Mouse (Mus musculus) testis, postnatal 10 days (tissue): ENCODE data around the gene Tmem199.

Experiments
- DNase-seq: peaks from one replicate; pipeline ENCODE4 v3.0.0; 2021; ENCODE audit warnings: low spot score

The Tmem199 gene

DNA sequence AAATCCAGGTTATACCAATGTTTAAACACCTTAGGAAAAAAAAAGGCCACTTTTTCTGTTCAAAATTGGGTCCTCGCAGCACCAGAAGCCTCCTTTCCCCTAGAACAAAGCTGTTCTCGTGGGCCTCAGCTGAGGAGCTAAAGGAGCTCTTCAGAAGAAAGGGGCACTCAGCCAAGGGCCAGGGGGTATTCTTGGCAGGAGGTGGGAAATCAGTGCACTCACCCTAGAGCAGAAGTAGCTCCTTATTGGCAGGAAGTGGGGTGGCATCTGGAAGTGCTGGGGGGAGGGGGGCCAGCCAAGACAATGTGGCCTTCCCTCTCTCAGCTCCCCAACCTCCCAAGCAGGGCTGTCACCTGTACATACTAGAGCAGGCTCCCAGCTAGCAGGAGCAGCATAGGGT lies 12.9 kb upstream of the Tmem199 start:
- DNase-seq = no peak

DNA sequence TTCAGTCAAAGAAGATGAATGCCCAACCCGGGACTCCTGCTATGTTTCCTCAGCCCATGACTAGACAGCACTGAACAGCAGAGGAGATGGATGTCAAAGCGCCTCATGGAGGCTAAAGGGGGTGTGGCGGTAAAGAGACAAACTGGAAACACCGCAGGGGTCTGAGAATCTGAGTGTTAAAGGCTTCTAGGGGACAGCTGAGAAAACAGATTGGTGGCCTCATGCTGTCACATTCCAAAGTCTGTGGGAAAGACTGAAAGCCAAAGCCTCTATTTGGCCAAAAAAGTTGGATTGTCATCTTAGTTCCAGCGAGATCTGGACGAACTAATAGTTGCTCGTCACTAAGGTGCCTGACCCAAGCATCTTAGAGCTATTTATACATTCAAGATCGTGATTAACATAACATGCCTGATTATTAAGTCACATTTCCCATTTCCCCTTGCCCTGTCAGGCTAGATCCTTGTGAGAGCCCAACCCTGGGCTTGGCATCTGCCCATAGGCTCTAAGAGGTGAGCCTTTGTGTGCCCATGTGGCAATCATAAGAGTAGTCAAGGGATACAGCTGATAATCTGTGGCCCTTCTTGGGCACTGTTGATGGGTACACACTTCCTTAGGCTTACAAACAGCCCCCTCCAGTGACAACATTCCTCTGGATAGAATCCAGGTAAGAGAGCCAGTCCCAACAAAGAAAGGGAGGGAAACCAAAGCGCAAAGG lies 11.4 kb upstream of the Tmem199 start:
- no peak for DNase-seq

DNA sequence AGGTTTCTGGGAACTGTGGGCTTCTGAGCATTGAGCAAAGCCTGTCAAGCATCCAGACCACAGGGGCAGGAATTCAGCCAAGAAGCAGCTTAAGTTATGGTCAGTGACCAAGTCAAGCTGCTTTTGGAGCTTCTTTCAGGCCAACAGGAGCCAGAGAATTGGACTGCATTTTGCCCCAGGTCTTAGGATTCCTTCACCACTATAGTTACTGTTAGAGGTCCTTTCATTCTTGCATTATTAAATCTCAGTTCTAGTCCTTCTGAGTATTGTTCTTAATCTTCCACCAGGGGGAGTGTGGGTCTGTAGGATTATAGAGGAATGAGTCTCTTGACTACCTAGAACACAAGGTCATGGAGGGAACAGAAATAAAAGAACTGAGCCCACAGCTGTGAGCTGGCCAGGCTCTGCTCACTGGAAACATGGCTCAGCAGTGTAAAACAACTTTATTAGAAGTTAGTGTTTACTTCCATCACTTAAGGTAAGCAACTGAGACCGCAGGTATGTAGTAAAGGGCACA lies 10.6 kb upstream of the Tmem199 start:
- no peak for DNase-seq

DNA sequence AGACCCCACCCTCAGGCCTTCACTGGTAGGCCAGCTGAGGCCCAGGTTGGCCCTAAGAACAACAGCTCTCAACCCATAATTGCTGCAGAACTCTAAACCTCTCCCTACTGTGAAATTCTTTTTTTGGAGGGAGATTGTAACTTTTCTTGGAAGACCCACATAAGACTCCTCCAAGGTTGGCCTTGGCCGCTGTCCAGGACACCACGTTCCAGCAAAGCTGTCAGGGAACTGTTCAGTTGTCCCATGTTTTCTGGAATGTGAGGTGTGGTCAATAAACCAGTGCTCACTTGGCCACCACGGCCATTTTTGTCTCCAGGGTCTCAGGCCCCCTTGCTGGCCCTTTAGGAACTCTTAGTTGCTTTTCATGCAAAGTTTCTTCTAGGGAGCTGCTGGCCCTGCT lies 9.9 kb upstream of the Tmem199 start:
- DNase-seq = peak; percentile 81

DNA sequence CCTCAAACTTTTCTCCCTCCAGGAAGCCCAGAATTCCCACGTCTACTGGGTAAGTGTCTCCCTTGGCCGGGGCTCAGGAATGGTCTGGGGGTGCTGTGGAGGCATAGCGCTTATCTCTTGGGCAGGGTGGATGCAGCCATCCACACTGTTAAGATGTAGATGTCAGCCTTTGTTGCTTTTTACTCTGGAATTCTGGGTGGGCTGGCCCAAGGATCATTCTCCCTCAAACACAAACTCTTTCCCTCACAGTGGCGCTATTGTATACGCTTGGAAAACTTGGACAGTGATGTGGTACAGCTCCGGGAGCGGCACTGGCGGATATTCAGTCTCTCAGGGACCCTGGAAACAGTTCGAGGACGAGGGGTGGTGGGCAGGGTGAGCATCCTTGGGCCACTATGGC lies 7.0 kb upstream of the Tmem199 start:
- peak; percentile 34 for DNase-seq

DNA sequence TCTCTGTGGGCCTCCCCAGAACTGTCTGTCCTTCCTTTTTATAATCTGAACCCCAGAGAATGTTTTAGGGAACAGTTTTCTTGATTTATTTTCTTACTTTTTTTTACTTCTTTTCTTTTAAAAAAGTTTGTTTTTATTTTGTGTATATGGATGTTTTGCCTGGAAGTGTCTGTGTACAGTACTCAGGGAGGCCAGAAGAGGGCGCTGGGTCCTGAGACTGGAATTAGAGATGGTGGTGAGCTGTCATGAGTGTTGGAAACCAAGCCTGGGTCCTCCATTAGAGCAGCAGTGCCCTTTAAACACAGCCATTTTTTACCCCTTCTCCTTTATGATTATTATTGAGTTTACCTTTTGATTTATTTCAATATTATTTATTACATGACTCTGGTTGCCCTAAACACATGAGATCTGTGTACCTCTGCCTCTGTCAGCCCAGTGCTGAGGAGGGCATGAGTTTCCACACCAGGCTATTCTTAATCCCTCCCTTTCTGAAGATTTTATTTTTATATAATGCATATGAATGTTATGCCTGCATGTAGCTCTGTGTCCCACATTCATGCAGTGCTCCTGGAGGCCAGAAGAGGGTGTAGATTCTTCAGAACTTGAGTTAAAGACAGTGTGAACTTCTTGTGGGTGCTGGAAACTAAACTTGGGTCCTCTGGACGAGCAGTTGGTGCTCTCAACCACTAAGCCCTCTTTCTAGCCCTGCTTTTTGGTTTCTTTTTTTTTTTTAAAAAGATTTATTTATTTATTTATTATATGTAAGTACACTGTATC lies 3.8 kb upstream of the Tmem199 start:
- DNase-seq = no peak

DNA sequence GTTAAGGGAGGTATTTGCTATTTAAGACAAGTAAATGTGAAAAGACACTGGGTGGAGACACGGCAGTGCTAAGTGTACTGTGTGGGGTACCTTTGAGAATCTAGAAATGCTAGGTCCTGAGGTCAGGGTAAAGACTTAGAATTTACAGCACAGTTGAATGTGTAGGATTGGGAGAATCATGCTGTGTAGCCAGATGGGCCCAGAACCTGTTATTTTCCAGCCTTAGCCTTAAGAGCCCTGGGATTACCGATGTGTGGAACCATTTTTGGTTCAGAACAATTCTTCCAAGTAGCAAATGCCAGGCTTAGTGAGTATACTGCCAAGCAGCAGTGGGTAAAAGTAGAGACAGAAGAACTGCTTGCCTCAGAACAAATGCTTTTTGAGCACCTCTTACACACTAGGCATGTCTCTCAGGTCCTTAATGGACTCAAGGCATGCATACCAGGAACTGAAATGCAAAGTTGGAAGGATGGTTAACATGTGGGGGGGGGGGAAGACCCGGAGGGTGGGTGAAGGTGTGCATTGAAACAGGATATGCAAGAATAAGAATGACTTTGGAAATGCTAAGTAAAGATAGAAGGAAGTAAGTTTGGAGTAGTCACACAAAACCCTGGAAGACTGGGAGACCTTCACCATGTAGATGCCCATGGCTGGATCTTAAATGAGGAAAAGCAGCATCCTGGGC lies 1.3 kb upstream of the Tmem199 start:
- no peak for DNase-seq

DNA sequence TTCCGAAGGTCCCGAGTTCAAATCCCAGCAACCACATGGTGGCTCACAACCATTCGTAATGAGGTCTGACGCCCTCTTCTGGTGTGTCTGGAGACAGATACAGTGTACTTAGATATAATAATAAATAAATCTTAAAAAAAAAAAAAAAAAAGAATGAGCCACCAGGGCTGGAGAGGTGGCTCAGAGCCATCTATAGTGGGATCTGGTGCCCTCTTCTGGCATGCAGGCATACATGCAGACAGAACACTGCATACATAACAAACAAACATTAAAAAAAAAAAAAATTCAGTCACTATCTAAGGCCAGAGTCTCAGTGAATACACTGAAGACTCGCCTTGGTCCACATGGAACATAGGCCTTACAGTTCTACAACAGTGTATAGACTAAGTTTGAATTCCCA lies 2.8 kb downstream of the Tmem199 start:
- no peak for DNase-seq

DNA sequence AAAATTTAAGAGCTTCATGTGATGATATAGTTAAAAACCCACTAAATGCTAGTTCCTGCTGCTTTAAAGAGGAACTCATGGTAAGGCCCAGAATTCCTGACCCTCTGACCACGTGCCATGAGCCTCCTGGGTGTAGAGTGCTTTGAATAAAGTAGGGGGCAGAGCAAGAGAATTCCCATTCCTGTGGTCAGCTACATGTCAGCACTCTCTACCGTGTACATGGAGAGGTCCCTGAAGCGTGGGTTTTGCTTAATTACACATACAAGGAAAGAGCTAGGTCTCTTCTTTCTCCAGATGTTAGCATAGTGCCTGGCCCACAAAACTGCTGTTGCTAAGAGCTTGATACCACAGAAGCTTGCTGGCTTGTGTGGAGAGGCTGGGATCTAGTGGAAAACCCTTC lies 6.5 kb downstream of the Tmem199 start:
- DNase-seq = no peak

DNA sequence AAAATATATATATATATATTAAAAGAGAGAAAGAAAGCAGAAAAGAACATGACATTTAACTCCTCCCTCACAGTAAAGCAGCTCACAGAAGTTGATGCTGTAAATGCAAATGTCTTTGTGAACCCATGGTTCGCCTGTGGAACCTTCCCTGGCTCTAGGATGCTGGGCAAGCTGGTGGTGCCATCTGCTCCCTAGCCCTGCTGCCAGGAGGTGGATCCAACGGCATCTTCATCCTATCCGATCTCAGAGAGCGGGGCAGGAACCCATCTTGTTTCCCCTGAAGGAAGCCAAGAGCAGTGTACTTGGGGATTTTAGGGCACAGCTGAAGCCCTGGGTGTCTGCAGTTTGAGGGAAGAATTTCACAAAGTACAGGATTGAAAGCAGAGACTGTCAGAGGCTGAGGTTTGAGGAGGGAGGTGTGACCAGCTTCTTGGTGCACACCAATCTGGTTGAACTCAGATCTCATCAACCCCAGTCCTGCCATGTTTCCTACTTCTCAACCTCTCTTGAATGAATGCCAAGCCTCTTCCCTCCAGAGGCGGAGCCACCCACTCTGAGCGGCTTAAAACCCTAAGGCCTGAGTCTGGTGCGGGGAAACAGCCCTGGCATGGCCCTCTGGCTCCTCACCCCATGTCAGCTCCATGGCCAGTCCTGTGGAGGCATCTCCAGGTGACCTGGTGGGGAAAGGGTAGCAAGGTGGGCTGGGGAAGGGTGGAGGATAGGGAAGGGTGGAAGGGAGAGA lies 8.9 kb downstream of the Tmem199 start, which contains the start of gene Sebox:
Gene Sebox, plus strand, starts transcription at position 539 of the 742 bp plus-strand sequence.
- no peak for DNase-seq

DNA sequence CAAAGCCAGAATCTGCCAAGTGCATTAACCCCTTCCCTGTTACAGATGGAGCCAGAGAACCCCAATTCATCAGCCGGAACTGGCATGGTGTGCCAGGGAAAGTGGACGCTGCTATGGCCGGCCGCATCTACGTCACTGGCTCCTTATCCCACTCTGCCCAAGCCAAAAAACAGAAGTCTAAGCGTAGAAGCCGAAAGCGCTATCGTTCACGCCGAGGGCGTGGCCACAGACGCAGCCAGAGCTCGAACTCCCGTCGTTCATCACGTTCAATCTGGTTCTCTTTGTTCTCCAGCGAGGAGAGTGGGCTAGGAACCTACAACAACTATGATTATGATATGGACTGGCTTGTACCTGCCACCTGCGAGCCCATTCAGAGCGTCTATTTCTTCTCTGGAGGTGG lies 10.4 kb downstream of the Tmem199 start:
- DNase-seq = no peak

DNA sequence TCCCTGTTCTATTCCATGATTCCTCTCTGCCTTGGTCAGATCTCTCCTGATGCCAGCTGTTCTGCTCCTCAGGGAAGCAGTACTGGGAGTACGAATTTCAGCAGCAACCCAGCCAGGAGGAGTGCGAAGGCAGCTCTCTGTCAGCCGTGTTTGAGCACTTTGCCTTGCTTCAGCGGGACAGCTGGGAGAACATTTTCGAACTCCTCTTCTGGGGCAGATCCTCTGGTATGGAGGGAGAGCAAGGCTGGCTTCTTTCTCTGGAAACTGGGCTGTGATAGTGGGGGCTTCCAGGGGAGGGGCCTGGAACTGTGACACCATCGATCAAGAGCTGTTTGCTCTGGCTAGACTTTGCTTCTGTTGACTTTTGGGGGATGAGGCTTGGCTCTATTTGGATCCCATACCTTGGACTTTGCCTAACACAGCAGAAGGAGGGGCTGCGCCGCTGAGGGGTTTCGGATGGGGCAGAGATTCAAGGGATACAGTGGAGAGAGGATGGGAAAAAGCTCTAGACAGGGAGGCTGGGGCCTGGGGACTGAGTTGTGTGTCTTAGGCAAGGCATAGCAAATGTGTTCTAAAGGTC lies 11.3 kb downstream of the Tmem199 start:
- no peak for DNase-seq

DNA sequence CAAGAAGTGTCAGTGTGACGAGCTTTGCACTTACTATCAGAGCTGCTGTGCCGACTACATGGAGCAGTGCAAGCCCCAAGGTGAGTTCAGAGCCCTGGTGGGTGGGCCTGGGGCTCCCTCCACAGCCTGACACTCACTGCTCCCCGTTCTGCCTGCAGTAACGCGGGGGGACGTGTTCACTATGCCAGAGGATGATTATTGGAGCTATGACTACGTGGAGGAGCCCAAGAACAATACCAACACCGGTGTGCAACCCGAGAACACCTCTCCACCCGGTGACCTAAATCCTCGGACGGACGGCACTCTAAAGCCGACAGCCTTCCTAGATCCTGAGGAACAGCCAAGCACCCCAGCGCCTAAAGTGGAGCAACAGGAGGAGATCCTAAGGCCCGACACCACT lies 12.4 kb downstream of the Tmem199 start:
- no peak for DNase-seq

DNA sequence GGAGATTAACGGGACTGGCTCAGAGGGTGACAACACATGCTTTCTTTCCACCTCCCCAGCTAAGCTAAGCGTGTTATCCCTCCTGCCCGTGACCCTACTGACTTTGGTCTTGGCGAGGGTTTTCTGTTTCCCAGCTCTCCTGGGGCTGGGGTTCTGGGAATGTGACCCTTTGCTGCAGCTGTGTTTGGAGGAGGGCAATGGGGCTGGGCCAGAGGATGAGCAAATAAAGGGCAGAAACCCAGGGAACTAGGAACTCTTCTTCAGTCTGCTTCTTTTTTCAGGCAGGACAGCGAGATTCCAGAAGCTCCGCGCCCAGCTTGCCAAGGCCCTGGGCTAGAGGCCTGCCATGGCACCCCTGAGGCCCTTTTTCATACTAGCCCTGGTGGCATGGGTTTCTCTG lies 13.0 kb downstream of the Tmem199 start, which contains the start of gene Vtn:
Gene Vtn, plus strand, starts transcription at position 88 of the 400 bp plus-strand sequence.
- no peak for DNase-seq

DNA sequence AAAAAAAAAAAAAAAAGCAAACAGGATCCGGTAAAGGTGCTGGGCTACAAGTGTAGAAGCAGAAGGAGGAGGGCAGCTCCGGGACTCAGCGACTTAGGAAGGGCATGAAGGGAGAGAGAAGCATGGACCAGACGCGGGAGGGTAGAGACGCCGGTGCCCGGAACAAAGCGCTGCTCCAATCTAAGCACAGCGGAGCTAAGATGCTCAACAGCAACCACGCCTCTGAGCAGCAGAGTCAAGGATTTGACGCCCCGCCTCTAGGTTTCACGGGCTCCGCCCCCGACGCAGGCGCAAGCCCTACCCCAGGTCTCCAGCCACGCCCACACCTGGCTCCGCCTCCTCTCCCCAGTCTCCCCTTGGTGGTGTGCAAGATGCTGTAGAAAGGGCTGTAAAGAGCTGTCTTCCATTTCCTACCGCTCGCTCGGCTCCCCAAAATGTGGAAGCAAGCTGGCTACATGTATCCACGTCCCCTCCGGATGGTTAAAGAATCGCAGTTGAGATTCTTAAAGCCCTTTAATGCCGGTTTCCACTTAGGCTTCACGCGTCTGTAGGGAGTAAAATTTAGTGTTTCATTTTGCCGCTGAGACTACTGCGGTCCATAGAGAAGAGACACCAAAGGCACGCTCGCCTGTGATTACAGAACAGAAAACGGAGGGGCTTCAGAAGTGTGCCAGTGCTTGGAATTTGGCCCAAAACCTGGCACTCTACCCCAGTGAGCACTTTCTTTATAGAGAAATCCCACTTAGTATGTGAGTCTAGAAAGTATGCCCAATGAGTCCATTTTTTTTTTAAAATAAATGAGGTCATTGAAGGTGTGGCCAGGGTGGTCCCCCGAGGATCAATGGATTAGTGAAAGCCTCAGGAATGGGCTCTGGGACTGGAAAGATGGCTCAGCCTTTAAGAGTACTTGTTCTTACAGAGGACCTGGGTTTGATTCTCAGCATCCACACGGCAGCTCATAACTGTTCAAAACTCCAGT lies 14.1 kb downstream of the Tmem199 start, which contains the start of gene Sarm1:
Gene Sarm1, minus strand, starts transcription at position 211 of the 979 bp plus-strand sequence.
- DNase-seq = peak; percentile 95

DNA sequence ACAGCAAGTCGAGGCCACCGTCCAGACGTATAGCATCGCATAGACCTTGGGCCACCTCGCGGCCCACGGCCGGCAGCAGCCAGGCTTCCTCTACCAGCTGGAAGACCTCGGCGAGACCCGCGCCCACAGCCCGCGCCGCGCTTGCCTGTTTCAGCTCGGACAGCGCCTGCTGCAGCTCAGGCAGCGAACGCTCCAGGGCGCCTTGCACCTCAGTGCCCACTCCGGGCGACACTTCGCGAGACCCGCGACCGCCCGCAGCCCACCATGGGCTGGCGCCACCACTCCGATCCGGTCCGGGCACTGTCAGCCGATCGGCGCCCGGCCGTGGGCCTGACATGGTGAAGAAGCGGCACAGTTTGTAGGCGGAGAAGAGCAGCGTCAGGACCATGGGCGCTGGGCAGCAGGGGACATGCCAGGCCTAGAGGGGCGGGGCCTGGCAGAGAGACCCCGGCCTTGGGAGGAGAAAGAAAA lies 14.9 kb downstream of the Tmem199 start:
- DNase-seq = peak; percentile 55

DNA sequence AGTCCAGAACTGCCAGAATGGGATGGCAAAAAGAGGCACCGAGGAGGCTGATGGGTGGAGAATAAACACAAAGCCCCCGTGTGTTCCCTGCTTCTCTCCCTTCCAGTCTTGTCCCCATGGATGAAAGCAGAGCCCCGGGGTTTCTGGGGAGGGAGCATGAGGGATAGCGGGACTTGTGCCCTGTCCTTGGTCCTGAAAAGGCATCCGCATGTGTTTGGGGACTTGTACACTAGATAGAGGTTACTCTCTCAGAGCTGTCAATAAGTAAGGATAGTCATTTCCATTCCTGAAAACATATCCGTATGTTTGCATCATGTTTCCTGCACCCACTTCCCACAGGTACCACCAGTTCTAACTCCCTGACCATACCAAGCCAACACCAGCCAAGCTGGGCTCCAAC lies 16.1 kb downstream of the Tmem199 start:
- DNase-seq = peak; percentile 71

DNA sequence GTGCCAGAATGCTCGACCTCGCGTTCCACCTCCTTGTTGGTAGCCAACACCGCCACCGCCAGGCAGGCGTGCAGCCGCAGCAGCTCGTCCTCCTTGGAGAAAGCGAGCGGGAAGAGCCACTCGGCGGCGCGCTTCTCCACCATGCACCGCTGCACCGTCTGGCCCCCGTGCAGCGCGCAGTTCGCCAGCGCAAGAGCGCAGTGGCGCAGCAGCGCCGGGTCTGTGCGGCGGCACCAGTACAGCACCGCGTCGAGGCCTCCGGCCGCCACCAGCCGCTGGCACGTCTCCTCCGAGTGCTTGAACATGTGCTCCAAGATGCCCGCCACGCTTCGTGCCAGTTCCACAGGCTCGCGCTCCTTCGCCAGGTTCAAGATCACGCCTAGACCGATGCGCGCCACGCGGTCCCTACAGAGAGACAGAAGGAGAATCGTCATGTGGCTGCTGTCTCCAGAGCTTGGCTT lies 21.2 kb downstream of the Tmem199 start:
- DNase-seq = peak; percentile 59

DNA sequence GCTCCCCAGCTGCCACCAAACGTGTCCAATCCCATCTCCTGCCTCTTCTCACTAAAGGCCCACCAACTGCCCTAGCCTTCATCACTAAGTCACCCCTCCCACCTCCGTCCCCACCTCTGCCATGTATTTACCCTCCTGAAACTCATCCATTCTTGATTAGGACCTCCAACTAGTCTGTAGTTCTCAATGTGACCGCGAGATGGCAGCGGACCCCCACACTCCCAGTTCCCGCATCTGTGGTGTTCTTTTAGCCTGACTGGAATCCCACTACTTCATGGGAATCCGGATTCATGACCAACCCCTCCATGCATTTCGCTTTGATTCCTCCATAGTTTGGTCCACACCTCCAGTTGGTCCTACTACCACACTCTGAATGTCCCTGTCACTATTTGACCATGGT lies 23.8 kb downstream of the Tmem199 start:
- peak; percentile 86 for DNase-seq

DNA sequence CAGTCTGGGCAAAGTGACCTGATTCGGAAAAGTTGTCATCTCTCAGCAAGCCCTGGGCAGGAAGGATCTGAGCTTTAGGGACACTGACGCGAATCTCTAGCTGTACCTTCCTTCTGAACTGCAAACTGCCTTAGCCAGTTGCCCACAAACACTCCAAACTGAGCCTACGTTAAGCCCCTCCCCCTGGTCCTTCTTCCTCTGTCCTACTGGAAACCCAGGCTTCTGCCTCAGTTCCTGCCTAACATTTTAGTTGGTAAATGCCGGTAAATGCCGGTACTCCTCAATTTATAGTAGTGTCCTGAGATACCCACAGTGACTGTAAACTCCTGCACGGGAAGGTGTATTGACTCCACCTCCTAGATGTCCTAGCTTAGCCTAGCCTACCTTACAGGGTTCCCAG lies 28.3 kb downstream of the Tmem199 start:
- no peak for DNase-seq
